15 mouse cellular contexts compared by ENCODE assay signal in the genomic region with DNA sequence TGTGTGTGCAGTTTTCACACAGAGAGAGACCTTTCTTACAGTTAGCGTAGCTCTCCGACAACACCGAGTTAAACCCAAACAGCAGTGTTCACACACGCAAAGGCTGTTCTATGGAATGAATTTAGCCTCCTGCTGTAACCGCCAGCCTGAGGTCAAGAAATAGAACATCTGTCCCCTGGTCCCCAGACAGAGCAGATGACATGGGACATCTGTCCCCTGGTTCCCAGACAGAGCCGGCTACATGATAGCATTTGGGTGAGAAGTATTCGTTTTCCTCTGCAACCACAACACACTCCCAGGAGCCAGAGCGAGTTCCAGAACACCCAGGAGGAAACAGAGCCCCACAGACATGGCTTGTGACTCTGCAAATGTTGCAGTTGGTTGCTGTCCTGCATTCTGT.
DNase-seq lines count a peak whose midpoint lies in the region; ATAC-seq and TF ChIP-seq lines count a peak whose summit lies in the region.
"Had no signal": no experiment of that assay in that cellular context is flagged by ENCODE, and none has a peak within 500 bp of the region (broad histone marks: within the 10 kb centered on the region; RNA-seq: fewer than 3 reads in every experiment).

No protein-coding gene starts in this region.

- no peaks in the 10 kb centered on the region for H3K27me3 ChIP-seq in kidney, adult 2 months (replicated peaks; ENCODE audit: control insufficient read depth, insufficient read depth, low read length)
- H3K27me3 ChIP-seq: neural tube, embryonic 15.5 days had no signal

- TF ChIP-seq POLR2A in kidney, adult 2 months (IDR thresholded peaks at IDR 0.05; ENCODE audit: low read depth, low read length), result no peak

- intact Hi-C loops in heart, postnatal 10 days (cut with DNase I), result loop anchor here (5.0 kb wide), 1 partner anchor 745 kb away; no protein-coding TSS in a partner anchor

- TF ChIP-seq CTCF in kidney, adult 2 months (conservative IDR thresholded peaks at IDR 0.05; ENCODE audit: insufficient read depth, insufficient read length, low read depth, low read length), result no peak

- no peaks in the 10 kb centered on the region for H3K4me1 ChIP-seq in kidney, adult 2 months (ENCODE audit: control insufficient read depth, insufficient read depth, low read length)
- H3K4me1 ChIP-seq: neural tube, embryonic 15.5 days had no signal

- peak; percentile 15 for DNase-seq in kidney, adult 11 months
- DNase-seq in kidney, adult 18-20 months, result no peak
- peak; percentile 48 to 60 for DNase-seq in heart, postnatal 10 days
- DNase-seq in kidney, adult 2 months, result peak; percentile 16
- DNase-seq in lung, postnatal 10 days, result peak; percentile 50
- DNase-seq in thymus, postnatal 14 days, result no peak
- DNase-seq: adrenal gland, postnatal 14 days; cerebellum, postnatal 10 days; layer of hippocampus, adult 9-11 months; left cerebral cortex, postnatal 4 days; retina, postnatal 1 day had no signal

- ATAC-seq in inflammation-experienced regulatory T-cells, adult 6 months, result no peak
- ATAC-seq: hindbrain, postnatal 0 days had no signal

- 55% methylated on average over 8 of the region's 8 CpGs for WGBS in kidney, adult 2 months

- H3K27ac ChIP-seq in kidney, adult 2 months (ENCODE audit: insufficient read depth, low read depth, low read length), result no peak overlapping the region
- H3K27ac ChIP-seq: hindbrain, postnatal 0 days; liver, embryonic 14.5 days; neural tube, embryonic 15.5 days had no signal

- no peak overlapping the region for H3K4me3 ChIP-seq in kidney, adult 2 months (ENCODE audit: insufficient read depth, low read depth, low read length)
- H3K4me3 ChIP-seq: neural tube, embryonic 15.5 days had no signal

- H3K36me3 ChIP-seq in kidney, adult 2 months (ENCODE audit: control insufficient read depth, insufficient read depth, low read length), result no peaks in the 10 kb centered on the region

Comparison
In these comparisons a context has a peak if more than half of its experiments do, and no peak if none do; other contexts are left out.
1. DNase-seq: peak in kidney, adult 11 months (single experiment), heart, postnatal 10 days (2 of 2), kidney, adult 2 months (single experiment) and lung, postnatal 10 days (single experiment); none in kidney, adult 18-20 months (single experiment) and thymus, postnatal 14 days (single experiment).